Mouse (Mus musculus): ENCODE measurements around the gene 2310050C09Rik. TPM values are rescaled to one million over a fixed set of nuclear protein-coding genes. Genes with fewer than 3 reads are reported as not detected.

Gene 2310050C09Rik
- not detected for total RNA-seq (2021)

- intact Hi-C loops (cut with DNase I) = no loop called here
- DNase-seq = no peak
Measured at GRCm38 (mm10) chr3:92870116-92870515, at the start of gene 2310050C09Rik. Gene 2310050C09Rik (minus strand): TSS chr3:92870216.

DNA sequence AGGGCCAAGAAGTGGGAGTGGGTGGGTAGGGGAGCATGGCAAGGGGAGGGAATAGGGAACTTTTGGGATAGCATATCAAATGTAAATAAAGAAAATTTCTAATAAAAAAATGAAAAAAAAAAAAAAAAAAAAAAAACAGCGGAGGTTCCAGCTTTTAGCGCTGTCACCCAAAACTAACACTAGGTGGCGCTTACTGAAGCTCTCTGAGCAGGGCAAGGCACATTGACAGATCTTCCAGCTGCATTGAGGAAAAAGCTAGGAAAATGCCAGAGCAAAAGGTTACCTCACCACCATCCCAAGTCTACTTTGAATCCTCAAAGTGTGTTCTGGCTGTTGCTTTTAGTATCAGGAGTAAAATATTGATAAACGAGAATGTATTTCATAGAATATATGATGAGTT lies 37.6 kb upstream of the 2310050C09Rik start:
- intact Hi-C loops (cut with DNase I) = loop anchor here (5.0 kb wide), 1 partner anchor 125 kb away; no protein-coding TSS in a partner anchor
- DNase-seq = no peak

- intact Hi-C loops (cut with DNase I) = loop anchor here (5.0 kb wide), 1 partner anchor 127 kb away; no protein-coding TSS in a partner anchor
Measured at GRCm38 (mm10) chr3:92905182-92905581, 35.2 kb upstream of the 2310050C09Rik start.

DNA sequence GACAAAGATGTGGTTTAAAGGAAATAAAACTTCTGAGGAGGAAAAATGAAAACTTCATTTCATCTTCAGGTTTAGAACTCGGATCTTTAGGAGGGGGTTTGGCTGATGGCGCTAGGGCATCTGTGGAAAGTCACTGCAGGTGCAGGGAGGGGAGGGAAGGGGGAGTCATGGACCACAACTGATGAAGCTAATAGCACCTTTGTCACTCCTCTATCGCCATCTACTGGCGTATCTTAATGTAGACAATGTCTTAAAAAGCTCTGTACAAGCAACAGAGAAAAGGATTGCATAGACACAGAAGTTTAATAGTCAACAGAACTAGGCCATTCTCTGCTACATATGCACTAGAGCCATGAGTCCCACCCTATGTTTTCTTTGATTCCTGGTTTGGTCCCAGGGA lies 33.6 kb upstream of the 2310050C09Rik start:
- DNase-seq = no peak
- intact Hi-C loops (cut with DNase I) = no loop called here

More at GRCm38 (mm10) chr3:92905182-92905581, 35.2 kb upstream of the 2310050C09Rik start:
- DNase-seq = no peak

DNA sequence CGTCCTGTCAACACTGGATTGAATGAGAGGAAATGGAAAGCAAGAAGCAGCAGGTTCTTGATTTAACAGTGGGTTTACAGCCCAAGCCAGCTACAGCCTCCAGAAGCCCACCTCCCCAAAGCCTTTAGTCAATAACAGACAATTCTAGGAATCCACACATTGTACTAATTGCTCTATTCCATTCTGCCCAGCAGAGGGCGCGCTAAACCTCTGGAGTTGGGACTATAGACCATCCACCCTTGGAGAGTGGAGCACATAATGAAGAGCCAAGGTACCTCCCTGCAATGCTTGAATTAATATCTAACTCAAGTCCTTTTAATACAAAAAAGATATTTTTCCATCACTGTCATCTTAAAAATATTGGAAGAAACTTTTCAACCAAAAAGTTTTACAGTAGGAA lies 33.0 kb upstream of the 2310050C09Rik start:
- intact Hi-C loops (cut with DNase I) = no loop called here
- DNase-seq = peak in 1 of 2 experiments; percentile 7

DNA sequence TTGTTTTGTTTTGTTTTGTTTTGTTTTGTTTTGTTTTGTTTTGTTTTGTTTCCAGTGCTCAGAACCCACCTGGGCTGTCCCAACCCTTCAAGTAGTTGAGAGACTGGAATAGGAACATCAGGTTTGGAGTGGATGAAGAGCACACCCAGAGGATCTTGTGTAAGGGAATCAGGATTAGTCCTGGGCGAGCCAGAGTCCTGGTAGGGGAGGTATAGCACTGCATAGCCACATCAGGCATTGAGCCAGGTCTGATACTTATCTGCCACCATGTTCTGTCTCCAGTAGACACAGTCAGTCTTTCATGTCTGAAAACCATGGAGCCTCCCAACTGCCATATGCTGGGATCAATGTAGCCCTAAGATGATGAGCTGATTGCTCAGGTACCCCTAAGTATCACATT lies 24.5 kb upstream of the 2310050C09Rik start:
- DNase-seq = no peak
- intact Hi-C loops (cut with DNase I) = no loop called here

GRCm38 (mm10) chr3:92894063-92894462 lies 24.0 kb upstream of the 2310050C09Rik start:
- intact Hi-C loops (cut with DNase I) = no loop called here
- DNase-seq = no peak

DNA sequence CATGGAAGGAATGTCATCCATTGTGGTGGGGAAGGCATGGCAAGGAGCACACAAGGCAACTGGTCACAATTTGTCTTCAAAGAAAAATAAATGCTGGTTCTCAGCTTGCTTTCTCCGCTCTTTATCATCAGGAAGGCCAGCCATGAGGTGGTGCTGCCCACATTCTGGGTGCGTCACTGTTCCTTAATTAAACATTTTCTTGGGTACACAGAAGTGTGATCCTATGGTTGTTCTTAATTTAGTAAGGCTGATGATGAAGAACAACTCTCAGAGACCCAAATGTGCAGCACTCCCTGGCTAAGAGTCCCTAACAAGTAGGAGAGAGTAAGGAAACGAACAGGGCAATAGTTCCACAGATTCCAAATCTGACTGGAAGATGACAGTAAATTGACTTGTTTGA lies 4.2 kb upstream of the 2310050C09Rik start:
- no peak for DNase-seq
- intact Hi-C loops (cut with DNase I) = no loop called here

DNA sequence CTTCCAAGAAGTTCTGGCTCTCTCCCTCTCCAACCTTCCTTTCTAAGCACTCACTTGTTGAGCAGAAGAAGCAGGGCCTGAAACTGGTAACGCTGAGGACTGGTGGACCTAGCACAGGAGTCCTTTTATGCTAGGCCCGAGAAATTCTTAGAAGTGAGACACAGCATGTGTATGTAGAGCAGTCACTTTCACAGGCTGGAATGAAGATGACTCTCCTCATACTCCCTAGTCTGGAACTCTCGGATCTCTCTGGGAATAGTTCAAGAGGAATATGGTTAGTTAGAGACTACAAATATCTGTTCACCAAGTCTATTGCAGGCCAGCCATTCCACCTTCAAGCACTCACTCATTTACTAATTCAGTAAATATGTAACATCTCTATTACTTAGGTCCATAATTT lies 18.8 kb downstream of the 2310050C09Rik start, which contains the start of gene Lce1l:
Gene Lce1l (minus strand): TSS at position 101 of the 400 bp plus-strand sequence.
- intact Hi-C loops (cut with DNase I) = no loop called here
- no peak for DNase-seq

- DNase-seq = no peak
- intact Hi-C loops (cut with DNase I) = no loop called here
Measured at GRCm38 (mm10) chr3:92827108-92827507, 42.9 kb downstream of the 2310050C09Rik start, which contains the start of gene Kprp. Gene Kprp (minus strand): TSS chr3:92827247.

GRCm38 (mm10) chr3:92825808-92826207 lies 44.2 kb downstream of the 2310050C09Rik start:
- no peak for DNase-seq
- intact Hi-C loops (cut with DNase I) = no loop called here

Other genes starting within 250 kb of the 2310050C09Rik start
- gene Lce6a, start 248.6 kb downstream of the 2310050C09Rik start, total RNA-seq (2021) = not detected
- gene Lce1a1, start 221.9 kb downstream of the 2310050C09Rik start, total RNA-seq (2021) = not detected
- not detected for gene Lce1b, start 213.3 kb downstream of the 2310050C09Rik start, total RNA-seq (2021)
- gene Lce1a2, start 199.9 kb downstream of the 2310050C09Rik start, total RNA-seq (2021) = not detected
- gene Lce1c, start 191.0 kb downstream of the 2310050C09Rik start, total RNA-seq (2021) = not detected
- gene Lce1d, start 183.0 kb downstream of the 2310050C09Rik start, total RNA-seq (2021) = not detected
- gene Lce1e, start 161.1 kb downstream of the 2310050C09Rik start, total RNA-seq (2021) = not detected
- not detected for gene Lce1f, start 149.9 kb downstream of the 2310050C09Rik start, total RNA-seq (2021)
- gene Gm38119, start 131.1 kb downstream of the 2310050C09Rik start, total RNA-seq (2021) = not detected
- not detected for gene Lce1g, start 117.9 kb downstream of the 2310050C09Rik start, total RNA-seq (2021)
- gene Lce1h, start 105.2 kb downstream of the 2310050C09Rik start, total RNA-seq (2021) = not detected
- not detected for gene Lce1i, start 91.3 kb downstream of the 2310050C09Rik start, total RNA-seq (2021)
- not detected for gene Lce1j, start 79.7 kb downstream of the 2310050C09Rik start, total RNA-seq (2021)
- gene Lce1k, start 62.3 kb downstream of the 2310050C09Rik start, total RNA-seq (2021) = not detected
- not detected for gene Kprp, start 43.0 kb downstream of the 2310050C09Rik start, total RNA-seq (2021)
- not detected for gene Lce1l, start 18.9 kb downstream of the 2310050C09Rik start, total RNA-seq (2021)
- not detected for gene Lce3a, start 56.0 kb upstream of the 2310050C09Rik start, total RNA-seq (2021)
- not detected for gene Lce3b, start 62.8 kb upstream of the 2310050C09Rik start, total RNA-seq (2021)
- gene Lce3c, start 74.3 kb upstream of the 2310050C09Rik start, total RNA-seq (2021) = not detected
- not detected for gene Lce3d, start 87.2 kb upstream of the 2310050C09Rik start, total RNA-seq (2021)
- not detected for gene Lce3e, start 96.8 kb upstream of the 2310050C09Rik start, total RNA-seq (2021)
- gene Lce3f, start 122.0 kb upstream of the 2310050C09Rik start, total RNA-seq (2021) = not detected
- not detected for gene Crct1, start 145.5 kb upstream of the 2310050C09Rik start, total RNA-seq (2021)
- not detected for gene Lce1m, start 148.8 kb upstream of the 2310050C09Rik start, total RNA-seq (2021)
- gene Gm4858, start 198.6 kb upstream of the 2310050C09Rik start, total RNA-seq (2021) = not detected